Mouse (Mus musculus) stomach, postnatal 0 days (tissue): Measurements from ENCODE around the gene Rpl27a.

ENCODE experiments used
- CTCF ChIP-seq: IDR thresholded peaks from 2 replicates; pipeline ENCODE4 v1.5.1; 2016; ENCODE audit warnings: antibody characterized with exemption, low read depth, mild to moderate bottlenecking, moderate library complexity
- EP300 ChIP-seq: optimal IDR thresholded peaks from 2 replicates; pipeline ENCODE3; 2016; ENCODE audit warnings: antibody characterized with exemption

DNA sequence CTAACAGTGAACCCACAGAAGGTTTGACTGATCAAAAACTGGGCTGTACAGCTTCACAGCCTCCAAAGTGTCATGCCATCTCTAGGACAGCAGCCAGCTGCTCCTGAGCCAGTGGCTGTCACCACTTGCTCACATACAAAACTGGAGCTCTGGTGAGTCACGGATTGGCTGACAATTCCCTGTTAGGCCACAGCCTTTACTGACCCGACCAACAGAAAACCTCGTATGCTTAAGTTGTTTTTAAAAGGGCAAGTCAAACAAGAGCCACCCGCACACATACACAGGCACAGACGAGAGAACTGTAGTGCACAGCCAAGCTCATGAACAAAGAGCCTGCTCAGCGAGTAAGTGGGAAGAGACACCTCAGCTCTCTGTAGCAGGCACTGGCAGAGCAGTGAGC, 40.6 kb downstream of the Rpl27a start:
- TF ChIP-seq CTCF (no peak), EP300 (no peak)
